Mouse (Mus musculus): ENCODE measurements around the gene Dnajc6.

Gene Dnajc6
- long read RNA-seq, experiment 1: 0 reads
- long read RNA-seq, experiment 2, partial matches to known transcripts: 0 of 5 reads
- long read RNA-seq, experiment 2, other reads (novel, unspliced or antisense): 5 of 5 reads

- intact Hi-C loops (cut with DNase I): loop anchor here (10.0 kb wide), 1 partner anchor 148 kb away; the partner anchor contains the start of gene Leprot
Measured at GRCm38 (mm10) chr4:101496534-101497237, at the start of gene Dnajc6. Dnajc6 (plus strand) TSS chr4:101496648.

- intact Hi-C loops (cut with DNase I): no loop called here
Measured at GRCm38 (mm10) chr4:101448701-101449100, 47.7 kb upstream of the Dnajc6 start.

GRCm38 (mm10) chr4:101449344-101449743 is 47.1 kb upstream of the Dnajc6 start:
- intact Hi-C loops (cut with DNase I): no loop called here

GRCm38 (mm10) chr4:101450150-101450780 is 46.2 kb upstream of the Dnajc6 start:
- intact Hi-C loops (cut with DNase I): no loop called here

GRCm38 (mm10) chr4:101451089-101451488 is 45.4 kb upstream of the Dnajc6 start:
- intact Hi-C loops (cut with DNase I): no loop called here

- intact Hi-C loops (cut with DNase I): no loop called here
Measured at GRCm38 (mm10) chr4:101452829-101453228, 43.6 kb upstream of the Dnajc6 start.

- intact Hi-C loops (cut with DNase I): no loop called here
Measured at GRCm38 (mm10) chr4:101457176-101457575, 39.3 kb upstream of the Dnajc6 start.

- intact Hi-C loops (cut with DNase I): loop anchor here (2.0 kb wide), 2 partner anchors 66 to 74 kb away; no protein-coding TSS in a partner anchor
Measured at GRCm38 (mm10) chr4:101458341-101458740, 38.1 kb upstream of the Dnajc6 start.

GRCm38 (mm10) chr4:101459358-101459757 is 37.1 kb upstream of the Dnajc6 start:
- intact Hi-C loops (cut with DNase I): loop anchor here (2.0 kb wide), 2 partner anchors 67 to 75 kb away; no protein-coding TSS in a partner anchor

GRCm38 (mm10) chr4:101460114-101460513 is 36.3 kb upstream of the Dnajc6 start:
- intact Hi-C loops (cut with DNase I): no loop called here

GRCm38 (mm10) chr4:101462065-101462464 is 34.4 kb upstream of the Dnajc6 start:
- intact Hi-C loops (cut with DNase I): no loop called here

GRCm38 (mm10) chr4:101466264-101466663 is 30.2 kb upstream of the Dnajc6 start:
- intact Hi-C loops (cut with DNase I): no loop called here

- intact Hi-C loops (cut with DNase I): no loop called here
Measured at GRCm38 (mm10) chr4:101469242-101469641, 27.2 kb upstream of the Dnajc6 start.

GRCm38 (mm10) chr4:101470543-101470942 is 25.9 kb upstream of the Dnajc6 start:
- intact Hi-C loops (cut with DNase I): loop anchor here (5.0 kb wide), 1 partner anchor 527 kb away; no protein-coding TSS in a partner anchor

- intact Hi-C loops (cut with DNase I): loop anchor here (5.0 kb wide), 1 partner anchor 525 kb away; no protein-coding TSS in a partner anchor
Measured at GRCm38 (mm10) chr4:101472767-101473166, 23.7 kb upstream of the Dnajc6 start.

GRCm38 (mm10) chr4:101490320-101490917 is 6.0 kb upstream of the Dnajc6 start:
- intact Hi-C loops (cut with DNase I): loop anchor here (10.0 kb wide), 1 partner anchor 154 kb away; the partner anchor contains the start of gene Leprot

- intact Hi-C loops (cut with DNase I): loop anchor here (10.0 kb wide), 1 partner anchor 153 kb away; the partner anchor contains the start of gene Leprot
Measured at GRCm38 (mm10) chr4:101491704-101492103, 4.7 kb upstream of the Dnajc6 start.

- intact Hi-C loops (cut with DNase I): loop anchor here (10.0 kb wide), 1 partner anchor 151 kb away; the partner anchor contains the start of gene Leprot
Measured at GRCm38 (mm10) chr4:101493611-101494197, 2.7 kb upstream of the Dnajc6 start.

- intact Hi-C loops (cut with DNase I): loop anchor here (10.0 kb wide), 1 partner anchor 149 kb away; the partner anchor contains the start of gene Leprot
Measured at GRCm38 (mm10) chr4:101496188-101496533, 287 bp upstream of the Dnajc6 start.

- intact Hi-C loops (cut with DNase I): loop anchor here (10.0 kb wide), 1 partner anchor 147 kb away; the partner anchor contains the start of gene Leprot
Measured at GRCm38 (mm10) chr4:101497336-101497735, 888 bp downstream of the Dnajc6 start.

GRCm38 (mm10) chr4:101504470-101505007 is 8.1 kb downstream of the Dnajc6 start:
- intact Hi-C loops (cut with DNase I): no loop called here

All from adrenal gland (tissue).